Mouse (Mus musculus): Measurements from ENCODE around the gene Por.
A peak's percentile ranks its signal among the peaks of the same experiment; 100 is the strongest.

DNA sequence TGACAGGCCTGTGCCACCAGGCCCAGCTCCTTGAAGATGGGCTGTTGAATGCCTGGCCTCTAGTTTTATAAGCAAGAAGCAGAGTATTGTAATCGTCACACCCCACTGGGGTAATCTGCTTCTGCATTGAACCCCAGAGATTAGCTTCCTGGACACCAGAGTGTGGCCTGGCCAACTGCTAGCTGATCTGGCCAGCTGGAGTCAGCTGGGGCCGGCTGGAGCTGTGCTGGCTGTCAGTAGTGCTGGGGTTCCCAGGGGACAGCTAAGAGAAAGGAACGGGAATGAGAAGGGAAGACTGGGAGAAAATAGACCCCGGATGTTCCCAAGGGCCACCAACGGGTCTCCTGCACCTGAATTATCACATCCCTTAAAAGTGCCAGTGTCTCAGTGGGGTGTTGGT, 3.1 kb downstream of the Por start:
- TF ChIP-seq POLR2A (IDR thresholded peaks at IDR 0.05; ENCODE audit: insufficient read depth, low read depth, low read length) (0 out of 2 replicates have a peak, but pooled peaks have one; percentile 32), CTCF (IDR thresholded peaks at IDR 0.05) (no peak), EP300 (IDR thresholded peaks at IDR 0.05; ENCODE audit: insufficient read depth, low read depth, low read length) (no peak)
